Mouse (Mus musculus) layer of hippocampus, adult 6 months (tissue): ENCODE measurements around the gene Ccdc86. TPM values are rescaled to one million over a fixed set of nuclear protein-coding genes. Genes with fewer than 3 reads are reported as not detected.

Experiments
- long read RNA-seq, 2 experiments: library from polyadenylated mRNA; unstranded; transcript quantifications; one replicate each; pipeline ENCODE4 v2.0.0; 2019 to 2020
- polyA plus RNA-seq: library from polyadenylated mRNA; unstranded; fragments of <200 nt; fragmentation: Nextera tagmentation; gene quantifications from 2 replicates; pipeline ENCODE4 v1.2.3, GENCODE M21; 2021

Ccdc86 gene
- polyA plus RNA-seq = 7.5 and 7.8 TPM in 2 replicates
- long read RNA-seq, experiment 1, transcript Ccdc86-201 (4 exons, 3,003 nt) = major isoform, 34 of 37 reads
- long read RNA-seq, experiment 1, partial matches to known transcripts = 1 of 37 reads
- long read RNA-seq, experiment 1, other reads (novel, unspliced or antisense) = 2 of 37 reads
- long read RNA-seq, experiment 2, transcript Ccdc86-201 (4 exons, 3,003 nt) = major isoform, 73 of 75 reads
- long read RNA-seq, experiment 2, partial matches to known transcripts = 0 of 75 reads
- long read RNA-seq, experiment 2, other reads (novel, unspliced or antisense) = 1 of 75 reads

DNA sequence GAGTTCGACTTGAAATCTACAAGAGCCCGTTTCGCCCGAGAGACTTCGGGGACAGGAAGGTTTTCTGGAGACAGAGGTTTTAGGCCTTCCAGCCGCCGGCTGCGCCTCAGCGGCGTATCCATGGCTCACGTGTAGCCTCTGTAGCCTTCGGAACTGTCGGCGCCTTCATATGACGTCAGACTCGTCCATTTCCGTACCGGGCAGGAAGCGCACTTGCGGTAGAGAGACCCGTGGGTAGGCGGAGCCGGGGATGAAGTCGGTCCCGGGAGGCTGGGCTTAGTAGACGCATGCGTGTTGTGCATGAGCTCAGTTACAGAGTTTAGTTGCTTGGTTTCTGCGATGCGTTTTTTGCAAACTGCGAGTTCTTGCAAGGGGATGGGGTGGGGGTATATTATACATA, at the start of gene Ccdc86:
TSS of gene Ccdc86 (minus strand) at position 155 of the 400 bp plus-strand sequence.

DNA sequence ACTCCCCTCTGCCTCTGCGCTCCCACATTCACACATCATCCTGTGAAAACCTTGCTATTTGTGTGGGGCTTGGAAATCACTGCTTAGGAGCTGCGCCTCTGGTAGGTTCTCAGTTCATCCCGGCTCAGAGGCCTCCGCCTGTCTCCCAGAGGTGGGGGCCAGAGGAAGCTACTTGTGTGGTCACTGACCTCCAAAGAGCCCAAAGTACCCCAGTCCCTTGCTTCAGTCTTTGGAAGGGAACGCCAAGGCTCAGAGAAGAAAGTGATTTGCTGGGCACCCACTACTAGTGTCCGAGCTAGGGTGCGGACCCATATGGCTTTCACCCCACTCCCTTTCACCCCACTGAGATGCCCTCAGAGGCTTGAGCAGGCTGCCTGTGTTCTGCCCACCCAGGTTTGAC, 44.1 kb upstream of the Ccdc86 start, which contains the start of gene Ms4a15:
TSS of gene Ms4a15 (minus strand) at position 101 of the 400 bp plus-strand sequence.

DNA sequence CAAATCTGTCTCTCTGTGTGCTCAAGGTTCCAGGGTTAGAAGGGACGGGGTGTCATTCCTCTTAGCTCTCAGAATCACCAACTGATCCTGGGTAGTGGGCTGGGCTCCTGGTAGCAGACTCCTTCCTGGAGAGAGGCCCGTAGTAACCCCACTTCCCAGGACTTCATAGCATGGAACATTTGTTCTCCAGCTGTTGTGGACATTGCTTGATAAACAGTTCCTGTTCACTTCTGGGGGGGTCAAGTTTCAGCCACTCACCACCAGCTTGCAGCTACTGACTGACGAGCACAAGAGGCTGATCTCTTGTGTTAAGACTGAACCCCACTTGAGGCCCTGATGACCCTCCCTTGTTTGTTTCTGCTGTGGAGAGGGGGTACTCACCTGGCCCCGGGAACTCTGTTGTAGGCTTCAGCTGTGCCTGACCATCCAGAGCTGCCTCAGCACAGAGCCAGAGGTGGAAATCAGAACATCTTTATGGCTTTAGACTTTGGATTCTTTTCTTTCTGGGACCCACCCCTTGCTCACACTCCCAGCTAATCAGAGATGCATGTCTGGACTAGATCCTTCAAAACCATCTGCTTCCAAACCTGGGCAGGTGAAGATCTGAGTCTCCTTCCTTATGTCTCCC, 25.3 kb upstream of the Ccdc86 start, which contains the start of gene Ms4a10:
TSS of gene Ms4a10 (minus strand) at position 433 of the 628 bp plus-strand sequence.

DNA sequence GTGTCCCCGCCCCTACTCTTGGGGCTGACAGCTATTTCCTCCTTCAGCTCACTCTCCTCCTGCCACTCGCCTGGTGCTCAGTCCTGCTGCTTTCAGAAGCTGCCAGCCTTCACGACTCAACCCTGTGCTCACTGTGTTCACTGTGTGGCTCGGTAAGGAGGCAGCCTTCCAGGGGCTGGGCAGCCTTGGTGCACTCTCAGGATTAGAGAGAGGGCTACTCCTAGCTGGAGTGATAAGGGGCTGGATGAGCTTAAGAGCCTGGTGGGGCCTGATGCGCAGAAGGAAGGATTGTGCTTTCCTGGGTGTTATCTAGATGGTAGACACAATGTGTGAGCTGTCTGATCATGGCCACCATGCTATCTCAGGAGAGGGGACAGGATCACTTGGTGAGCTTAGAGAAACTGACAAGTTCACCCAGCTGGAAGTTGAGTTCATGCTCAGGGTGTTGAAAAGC, 11.9 kb downstream of the Ccdc86 start, which contains the start of gene Ptgdr2:
TSS of gene Ptgdr2 (plus strand) at position 51 of the 454 bp plus-strand sequence.

DNA sequence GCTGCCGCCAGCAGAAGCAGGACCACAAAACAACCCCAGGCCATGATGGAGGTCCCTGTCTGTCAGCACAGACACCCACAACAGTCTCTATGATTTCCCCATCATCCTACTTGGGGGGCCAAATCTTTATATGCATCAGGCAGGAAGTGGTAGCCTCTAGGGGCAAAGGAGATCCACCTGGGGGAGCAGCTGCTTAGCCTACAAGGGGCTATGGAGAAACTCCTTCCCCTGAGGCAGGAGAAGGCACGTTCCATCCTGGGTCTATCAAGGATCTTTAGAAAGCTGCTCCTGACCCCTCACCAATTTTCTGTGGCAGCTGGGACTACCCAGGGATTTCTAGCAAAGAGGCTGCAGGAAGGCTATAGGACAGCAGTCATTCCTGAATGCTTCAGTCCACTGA, 28.5 kb downstream of the Ccdc86 start, which contains the start of gene Zp1:
TSS of gene Zp1 (minus strand) at position 101 of the 400 bp plus-strand sequence.

DNA sequence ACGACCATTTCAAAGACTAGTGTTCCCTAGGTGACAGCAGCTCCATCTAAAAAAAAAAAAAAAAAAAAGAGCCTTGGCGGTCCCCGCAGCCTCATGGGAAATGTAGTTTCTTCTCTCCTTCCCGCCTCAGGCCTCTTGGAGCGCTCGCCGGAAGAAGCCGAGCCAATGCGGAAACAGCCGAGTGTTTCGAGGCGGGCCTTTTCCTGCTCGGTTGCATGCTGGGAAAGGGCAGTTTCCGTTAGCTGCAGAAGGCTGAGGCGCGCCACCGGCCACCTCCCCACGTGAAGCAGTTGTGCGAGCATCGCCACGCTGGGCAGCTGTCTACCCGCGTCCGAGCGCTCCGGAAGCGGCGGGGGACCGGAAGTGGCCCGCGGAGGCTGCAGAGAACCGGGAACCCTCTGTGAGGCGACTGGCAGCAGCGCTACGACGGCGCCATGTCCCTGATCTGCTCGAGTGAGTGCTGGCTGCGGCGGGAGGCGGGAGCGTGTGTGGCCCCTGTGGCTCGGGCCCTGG, 54.0 kb downstream of the Ccdc86 start, which contains the start of gene Prpf19:
TSS of gene Prpf19 (plus strand) at position 216 of the 513 bp plus-strand sequence.

Other genes with a start within 250 kb of the Ccdc86 start
- gene Cd5, start 210.3 kb downstream of the Ccdc86 start, polyA plus RNA-seq = 0.13 TPM in 1 of 2 replicates, not detected in the other
- 0.30 and 0.99 TPM in 2 replicates for gene Cd6, start 119.2 kb downstream of the Ccdc86 start, polyA plus RNA-seq
- 0.20 and 0.30 TPM in 2 replicates for gene Slc15a3, start 109.5 kb downstream of the Ccdc86 start, polyA plus RNA-seq
- gene Tmem132a, start 79.3 kb downstream of the Ccdc86 start, polyA plus RNA-seq = 30.2 and 37.5 TPM in 2 replicates
- 56.5 and 62.8 TPM in 2 replicates for gene Tmem109, start 67.3 kb downstream of the Ccdc86 start, polyA plus RNA-seq
- gene Prpf19, start 54.0 kb downstream of the Ccdc86 start, polyA plus RNA-seq = 31.3 and 52.3 TPM in 2 replicates
- gene Zp1, start 28.6 kb downstream of the Ccdc86 start, polyA plus RNA-seq = not detected in 2 replicates
- gene Ptgdr2, start 12.1 kb downstream of the Ccdc86 start, polyA plus RNA-seq = 0.06 TPM in 1 of 2 replicates, not detected in the other
- gene Ms4a10, start 25.4 kb upstream of the Ccdc86 start, polyA plus RNA-seq = 0.14 TPM in 1 of 2 replicates, not detected in the other
- gene Ms4a15, start 44.0 kb upstream of the Ccdc86 start, polyA plus RNA-seq = 0.10 TPM in 1 of 2 replicates, not detected in the other
- gene Ms4a18, start 68.8 kb upstream of the Ccdc86 start, polyA plus RNA-seq = not detected in 2 replicates
- not detected in 2 replicates for gene Ms4a8a, start 131.8 kb upstream of the Ccdc86 start, polyA plus RNA-seq
- not detected in 2 replicates for gene 1700017D01Rik, start 181.6 kb upstream of the Ccdc86 start, polyA plus RNA-seq
- gene 1700025F22Rik, start 216.1 kb upstream of the Ccdc86 start, polyA plus RNA-seq = not detected in 2 replicates
- gene Ms4a13, start 247.5 kb upstream of the Ccdc86 start, polyA plus RNA-seq = not detected in 2 replicates